ENCODE assay signal across 1 mouse cellular context in genomic region chr7:25286989-25287388, GRCm38 (mm10).
TF ChIP-seq lines count a peak whose summit lies in the region.

No protein-coding gene starts in this region.

TF ChIP-seq in CH12.LX, 34 proteins besides CTCF, POLR2A, EP300 and RAD21:
- TF ChIP-seq PAX5 (IDR thresholded peaks at IDR 0.05; ENCODE audit: low read length) (no peak), NRF1 (IDR thresholded peaks at IDR 0.05; ENCODE audit: low read depth, low read length) (no peak), POLR2AphosphoS2 (IDR thresholded peaks at IDR 0.05; ENCODE audit: low read depth, low read length) (no peak), BHLHE40 (IDR thresholded peaks at IDR 0.05; ENCODE audit: low read depth, low read length) (no peak), JUN (IDR thresholded peaks at IDR 0.05; ENCODE audit: insufficient read depth, low read depth, low read length) (no peak), MEF2A (IDR thresholded peaks at IDR 0.05; ENCODE audit: borderline replicate concordance, low read depth, low read length) (no peak), SMC3 (IDR thresholded peaks at IDR 0.05; ENCODE audit: low read depth, low read length) (peak; percentile 21; the same call in 1 of the 2 replicates)
